ENCODE assay signal across 8 mouse cellular contexts in genomic region chr10:67646659-67647559, GRCm38 (mm10).
DNase-seq lines count a peak whose midpoint lies in the region; ATAC-seq and TF ChIP-seq lines count a peak whose summit lies in the region.

No protein-coding gene starts in this region.

- no peak overlapping the region for H3K27ac ChIP-seq in liver, embryonic 11.5 days (ENCODE audit: low read depth, low read length)
- no peak overlapping the region for H3K27ac ChIP-seq in hindbrain, embryonic 12.5 days
- no peak overlapping the region for H3K27ac ChIP-seq in stomach, postnatal 0 days (replicated peaks)

- TF ChIP-seq EP300 in stomach, postnatal 0 days (optimal IDR thresholded peaks at IDR 0.05), result no peak

- no peak for TF ChIP-seq CTCF in stomach, postnatal 0 days (IDR thresholded peaks at IDR 0.05; ENCODE audit: low read depth)

- no peaks in the 10 kb centered on the region for H3K9me3 ChIP-seq in liver, embryonic 11.5 days (ENCODE audit: control insufficient read depth, low read length)
- no peaks in the 10 kb centered on the region for H3K9me3 ChIP-seq in hindbrain, embryonic 12.5 days (replicated peaks)
- no peaks in the 10 kb centered on the region for H3K9me3 ChIP-seq in stomach, postnatal 0 days (ENCODE audit: control insufficient read depth, low read length)

- peak; percentile 75; the same call in 1 of the 2 replicates for ATAC-seq in liver, embryonic 11.5 days (replicated peaks; ENCODE audit: low FRiP score)
- ATAC-seq in common myeloid progenitor, adult 5-6 weeks (replicated peaks; ENCODE audit: low read depth, poor library complexity, severe bottlenecking), result peak; percentile 66
- 0 out of 2 replicates have a peak, but pooled peaks have one; percentile 35 for ATAC-seq in hindbrain, embryonic 12.5 days (ENCODE audit: low FRiP score)
- ATAC-seq in megakaryocyte progenitor cell, adult 5-6 weeks (replicated peaks; ENCODE audit: poor library complexity), result peak; percentile 72
- no peak for ATAC-seq in stomach, postnatal 0 days (ENCODE audit: low FRiP score, low TSS enrichment)

- H3K36me3 ChIP-seq in liver, embryonic 11.5 days (ENCODE audit: control insufficient read depth, insufficient read depth, low read length), result no peaks in the 10 kb centered on the region
- no peaks in the 10 kb centered on the region for H3K36me3 ChIP-seq in hindbrain, embryonic 12.5 days
- H3K36me3 ChIP-seq in stomach, postnatal 0 days (ENCODE audit: control insufficient read depth, insufficient read depth, low read length), result no peaks in the 10 kb centered on the region

- whole genome bisulfite sequencing in liver, embryonic 11.5 days, result 23% methylated on average over 14 of the region's 14 CpGs
- 7% methylated on average over 14 of the region's 14 CpGs for WGBS in hindbrain, embryonic 12.5 days
- WGBS in stomach, postnatal 0 days, result 14% methylated on average over 13 of the region's 14 CpGs

- peak overlapping the region; percentile 36 for H3K4me3 ChIP-seq in liver, embryonic 11.5 days (ENCODE audit: low read depth, low read length)
- H3K4me3 ChIP-seq in hindbrain, embryonic 12.5 days, result peak overlapping the region; percentile 11; the same call in 1 of the 2 replicates
- no peak overlapping the region; the same call in 1 of the 2 replicates for H3K4me3 ChIP-seq in stomach, postnatal 0 days (ENCODE audit: low read depth, low read length)

- H3K4me2 ChIP-seq in liver, embryonic 11.5 days, result peak overlapping the region; percentile 63
- H3K4me2 ChIP-seq in hindbrain, embryonic 12.5 days (replicated peaks), result peak overlapping the region; percentile 47
- peak overlapping the region; percentile 38 for H3K4me2 ChIP-seq in stomach, postnatal 0 days (replicated peaks; ENCODE audit: low read depth)

- peaks cover 6% of the 10 kb centered on the region for H3K4me1 ChIP-seq in liver, embryonic 11.5 days (replicated peaks; ENCODE audit: control insufficient read depth, insufficient read depth, low read length)
- H3K4me1 ChIP-seq in hindbrain, embryonic 12.5 days, result peaks cover 20% of the 10 kb centered on the region; the same call in 1 of the 2 replicates
- no peaks in the 10 kb centered on the region for H3K4me1 ChIP-seq in stomach, postnatal 0 days (replicated peaks; ENCODE audit: control insufficient read depth, insufficient read depth)

- H3K27me3 ChIP-seq in liver, embryonic 11.5 days (replicated peaks; ENCODE audit: control insufficient read depth, insufficient read depth, low read length), result no peaks in the 10 kb centered on the region
- 0 out of 2 replicates have a peak, but pooled peaks cover 7% of the 10 kb centered on the region for H3K27me3 ChIP-seq in hindbrain, embryonic 12.5 days
- no peaks in the 10 kb centered on the region for H3K27me3 ChIP-seq in stomach, postnatal 0 days (ENCODE audit: control insufficient read depth, insufficient read depth, low read length)

- H3K9ac ChIP-seq in liver, embryonic 11.5 days (ENCODE audit: low read depth, low read length), result peak overlapping the region; percentile 48; the same call in 1 of the 2 replicates
- H3K9ac ChIP-seq in hindbrain, embryonic 12.5 days, result 0 out of 2 replicates have a peak overlapping the region, but pooled peaks have one; percentile 1
- no peak overlapping the region for H3K9ac ChIP-seq in stomach, postnatal 0 days (ENCODE audit: low read length)

- DNase-seq in liver, embryonic 11.5 days (ENCODE audit: low spot score), result no peak
- DNase-seq in liver, result no peak
- no peak for DNase-seq in stomach, postnatal 0 days (ENCODE audit: low spot score)
- DNase-seq in cerebellum, postnatal 14 days, result no peak
- DNase-seq in cerebellum, adult 18-20 months, result no peak
